8 mouse cellular contexts compared by ENCODE assay signal in the genomic region with DNA sequence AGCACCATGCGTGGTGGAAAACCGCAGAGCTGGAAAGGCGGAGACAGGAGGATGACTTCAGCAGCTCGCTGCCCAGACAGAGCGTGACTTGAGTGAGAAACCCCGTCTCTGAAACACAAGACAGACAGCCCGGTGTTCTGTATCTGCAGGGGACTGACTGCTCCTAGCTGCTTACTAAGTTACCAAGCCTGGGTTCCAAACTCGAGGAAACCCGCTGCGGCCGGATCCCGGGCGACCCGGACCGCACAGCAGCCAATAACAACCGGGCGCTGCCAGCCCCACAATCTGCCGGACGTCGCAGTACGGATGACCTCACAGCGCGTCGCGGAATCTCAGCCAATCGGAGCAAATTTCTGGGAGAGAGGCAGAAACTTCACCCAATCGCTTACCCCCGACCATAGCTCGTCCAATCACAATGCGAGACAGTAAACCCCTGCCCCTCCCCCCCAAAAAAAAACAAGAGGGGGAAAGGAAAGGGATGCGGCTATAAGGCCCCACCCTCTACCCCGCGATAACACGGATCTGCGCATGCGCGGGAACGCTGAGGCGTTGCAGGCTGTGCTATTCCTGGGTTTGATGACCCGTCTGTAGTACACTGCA. TPM values are rescaled to one million over a fixed set of nuclear protein-coding genes. Genes with fewer than 3 reads are reported as not detected.
DNase-seq lines count a peak whose midpoint lies in the region; ATAC-seq lines count a peak whose summit lies in the region.

No protein-coding gene starts in this region.

- ATAC-seq in megakaryocyte progenitor cell, adult 5-6 weeks (replicated peaks; ENCODE audit: poor library complexity) = peak; percentile 91

- DNase-seq in adipocyte (ENCODE audit: low spot score) = peak; percentile 100
- peak; percentile 99 for DNase-seq in embryo, embryonic 10 days (ENCODE audit: low spot score)
- DNase-seq in gastrocnemius, postnatal 10 days = peak; percentile 98
- peak; percentile 100 for DNase-seq in induced T-regulatory cell, adult 2 months (ENCODE audit: low read depth)
- peak; percentile 95 to 98 for DNase-seq in left cerebral cortex, adult 9 months (ENCODE audit: low spot score in 2 of 2)
- peak; percentile 99 for DNase-seq in right cerebral cortex, postnatal 14 days
- peak; percentile 91 to 94 for DNase-seq in urinary bladder, postnatal 36 days (ENCODE audit: low spot score in 2 of 2)

RNA-seq across cellular contexts. Expression of gene Prrc2b, which starts 13.1 kb away (rescaled TPM):
- total RNA-seq in gastrocnemius, postnatal 10 days (2021) = 100 to 1,000 TPM; 104 to 111 TPM
- 37.5 and 37.8 TPM in 2 replicates for total RNA-seq in megakaryocyte progenitor cell, adult 5-6 weeks (2015)
- 16.6 and 18.2 TPM in 2 replicates for total RNA-seq in megakaryocyte progenitor cell, adult 5-6 weeks (2017)

RNA-seq across cellular contexts. Expression of gene Plpp7, which starts 42.4 kb away (rescaled TPM):
- total RNA-seq in gastrocnemius, postnatal 10 days (2021) = 100 to 1,000 TPM in 1 of 2 experiments, 10 to 100 TPM in 1; 90.3 to 101 TPM
- 1.4 TPM in 2 replicates for total RNA-seq in megakaryocyte progenitor cell, adult 5-6 weeks (2015)
- total RNA-seq in megakaryocyte progenitor cell, adult 5-6 weeks (2017) = 0.54 and 2.5 TPM in 2 replicates

RNA-seq across cellular contexts. Expression of gene Fam78a, which starts 53.1 kb away (rescaled TPM):
- total RNA-seq in gastrocnemius, postnatal 10 days (2021) = 10 to 100 TPM; 23.9 to 25.2 TPM
- total RNA-seq in megakaryocyte progenitor cell, adult 5-6 weeks (2015) = 8.9 and 11.9 TPM in 2 replicates
- total RNA-seq in megakaryocyte progenitor cell, adult 5-6 weeks (2017) = 7.5 and 10.8 TPM in 2 replicates

Comparison
In these comparisons a context has a peak if more than half of its experiments do, and no peak if none do; other contexts are left out.
1. Peak in every context shown above with its lines: DNase-seq and ATAC-seq.
2. RNA of gene Plpp7, which starts 42.4 kb away (total RNA-seq): 90.3 to 101 TPM in gastrocnemius, postnatal 10 days; 0.54 to 2.5 TPM in megakaryocyte progenitor cell, adult 5-6 weeks; every median in the first group is over 10 times any median in the second.